Mouse (Mus musculus): ENCODE measurements around the gene Ppp2r2d. TPM values are rescaled to one million over a fixed set of nuclear protein-coding genes. Genes with fewer than 3 reads are reported as not detected.
A peak's percentile ranks its signal among the peaks of the same experiment; 100 is the strongest.

Ppp2r2d gene
- polyA plus RNA-seq, 1 experiment from 2014 or later, result 76.1 TPM

GRCm38 (mm10) chr7:138867286-138867685, 21.4 kb downstream of the Ppp2r2d start:
- no peak overlapping the region for H3K9ac ChIP-seq (replicated peaks)
- peaks cover 50% of the 10 kb centered on the region for H3K36me3 ChIP-seq
- no peak for ATAC-seq
- H3K4me2 ChIP-seq (replicated peaks), result no peak overlapping the region
- 88% methylated on average over 6 of the region's 6 CpGs for WGBS
- no peak overlapping the region for H3K4me3 ChIP-seq (replicated peaks)
- no peaks in the 10 kb centered on the region for H3K4me1 ChIP-seq (replicated peaks)
- no peaks in the 10 kb centered on the region for H3K27me3 ChIP-seq
- H3K27ac ChIP-seq, result no peak overlapping the region
- H3K9me3 ChIP-seq, result no peaks in the 10 kb centered on the region

- ATAC-seq, result no peak
- H3K36me3 ChIP-seq, result peaks cover 61% of the 10 kb centered on the region
- WGBS, result 88% methylated on average over 4 of the region's 4 CpGs
These were observed 22.4 kb downstream of the Ppp2r2d start for GRCm38 (mm10) chr7:138868316-138868715.

GRCm38 (mm10) chr7:138872956-138873355, 27.1 kb downstream of the Ppp2r2d start:
- WGBS, result 94% methylated on average over 3 of the region's 3 CpGs
- no peaks in the 10 kb centered on the region for H3K27me3 ChIP-seq
- no peaks in the 10 kb centered on the region for H3K9me3 ChIP-seq
- no peak overlapping the region for H3K27ac ChIP-seq
- no peak overlapping the region for H3K4me3 ChIP-seq (replicated peaks)
- no peak overlapping the region for H3K9ac ChIP-seq (replicated peaks)
- peaks cover 96% of the 10 kb centered on the region for H3K36me3 ChIP-seq
- H3K4me1 ChIP-seq (replicated peaks), result no peaks in the 10 kb centered on the region
- H3K4me2 ChIP-seq (replicated peaks), result no peak overlapping the region
- no peak for ATAC-seq

More at GRCm38 (mm10) chr7:138868316-138868715, 22.4 kb downstream of the Ppp2r2d start:
- H3K9me3 ChIP-seq, result no peaks in the 10 kb centered on the region
- no peaks in the 10 kb centered on the region for H3K4me1 ChIP-seq (replicated peaks)
- no peak overlapping the region for H3K27ac ChIP-seq
- no peaks in the 10 kb centered on the region for H3K27me3 ChIP-seq
- no peak overlapping the region for H3K4me3 ChIP-seq (replicated peaks)
- no peak overlapping the region for H3K4me2 ChIP-seq (replicated peaks)
- no peak overlapping the region for H3K9ac ChIP-seq (replicated peaks)

GRCm38 (mm10) chr7:138875031-138875430, 29.2 kb downstream of the Ppp2r2d start:
- no peaks in the 10 kb centered on the region for H3K9me3 ChIP-seq
- H3K9ac ChIP-seq (replicated peaks), result no peak overlapping the region
- H3K4me1 ChIP-seq (replicated peaks), result no peaks in the 10 kb centered on the region
- ATAC-seq, result no peak
- no peak overlapping the region for H3K4me3 ChIP-seq (replicated peaks)
- H3K36me3 ChIP-seq, result peaks cover 99% of the 10 kb centered on the region
- no peak overlapping the region for H3K4me2 ChIP-seq (replicated peaks)
- no peak overlapping the region for H3K27ac ChIP-seq
- WGBS, result 91% methylated on average over 3 of the region's 3 CpGs
- no peaks in the 10 kb centered on the region for H3K27me3 ChIP-seq

GRCm38 (mm10) chr7:138883724-138884123, 37.8 kb downstream of the Ppp2r2d start:
- no peak overlapping the region for H3K9ac ChIP-seq (replicated peaks)
- no peak overlapping the region for H3K4me3 ChIP-seq (replicated peaks)
- no peaks in the 10 kb centered on the region for H3K9me3 ChIP-seq
- no peaks in the 10 kb centered on the region for H3K27me3 ChIP-seq
- WGBS, result 94% methylated on average over 3 of the region's 3 CpGs
- no peak overlapping the region for H3K27ac ChIP-seq
- no peak for ATAC-seq
- H3K4me2 ChIP-seq (replicated peaks), result no peak overlapping the region
- peaks cover 70% of the 10 kb centered on the region for H3K36me3 ChIP-seq
- no peaks in the 10 kb centered on the region for H3K4me1 ChIP-seq (replicated peaks)

GRCm38 (mm10) chr7:138885365-138886289, 39.7 kb downstream of the Ppp2r2d start:
- ATAC-seq, result no peak
- Histone ChIP-seq H3K27me3 (no peaks in the 10 kb centered on the region), H3K4me3 (replicated peaks) (no peak overlapping the region), H3K4me1 (replicated peaks) (no peaks in the 10 kb centered on the region), H3K27ac (no peak overlapping the region), H3K9me3 (no peaks in the 10 kb centered on the region), H3K4me2 (replicated peaks) (no peak overlapping the region), H3K36me3 (peaks cover 51% of the 10 kb centered on the region), H3K9ac (replicated peaks) (no peak overlapping the region)
- 91% methylated on average over 12 of the region's 13 CpGs for WGBS

GRCm38 (mm10) chr7:138898122-138898521, 52.2 kb downstream of the Ppp2r2d start:
- no peaks in the 10 kb centered on the region for H3K27me3 ChIP-seq
- H3K9ac ChIP-seq (replicated peaks), result no peak overlapping the region
- peaks cover 28% of the 10 kb centered on the region for H3K36me3 ChIP-seq
- ATAC-seq, result no peak
- H3K27ac ChIP-seq, result no peak overlapping the region
- no peak overlapping the region for H3K4me3 ChIP-seq (replicated peaks)
- WGBS, result 73% methylated on average over 2 of the region's 2 CpGs
- no peak overlapping the region for H3K4me2 ChIP-seq (replicated peaks)
- H3K9me3 ChIP-seq, result no peaks in the 10 kb centered on the region
- no peaks in the 10 kb centered on the region for H3K4me1 ChIP-seq (replicated peaks)

- Histone ChIP-seq H3K9ac (replicated peaks) (no peak overlapping the region), H3K4me3 (replicated peaks) (no peak overlapping the region), H3K4me2 (replicated peaks) (no peak overlapping the region), H3K36me3 (peaks cover 24% of the 10 kb centered on the region), H3K27me3 (no peaks in the 10 kb centered on the region), H3K9me3 (no peaks in the 10 kb centered on the region), H3K27ac (no peak overlapping the region), H3K4me1 (replicated peaks) (no peaks in the 10 kb centered on the region)
- 82% methylated on average over 4 of the region's 4 CpGs for WGBS
- no peak for ATAC-seq
These were observed 52.9 kb downstream of the Ppp2r2d start for GRCm38 (mm10) chr7:138898743-138899142.

- no peaks in the 10 kb centered on the region for H3K36me3 ChIP-seq
- no peaks in the 10 kb centered on the region for H3K9me3 ChIP-seq
- no peak overlapping the region for H3K9ac ChIP-seq (replicated peaks)
- H3K4me3 ChIP-seq (replicated peaks), result no peak overlapping the region
- peaks cover 25% of the 10 kb centered on the region for H3K4me1 ChIP-seq (replicated peaks)
- H3K27ac ChIP-seq, result no peak overlapping the region
- WGBS, result 87% methylated on average over 7 of the region's 7 CpGs
- no peak for ATAC-seq
- H3K4me2 ChIP-seq (replicated peaks), result no peak overlapping the region
- H3K27me3 ChIP-seq, result no peaks in the 10 kb centered on the region
These were observed 58.1 kb downstream of the Ppp2r2d start for GRCm38 (mm10) chr7:138903886-138904435.

- WGBS, result 78% methylated on average over 1 of the region's 1 CpGs
- Histone ChIP-seq H3K9me3 (no peaks in the 10 kb centered on the region), H3K4me1 (replicated peaks) (peaks cover 33% of the 10 kb centered on the region), H3K9ac (replicated peaks) (no peak overlapping the region), H3K27me3 (peaks cover 8% of the 10 kb centered on the region), H3K4me3 (replicated peaks) (no peak overlapping the region), H3K27ac (no peak overlapping the region), H3K36me3 (no peaks in the 10 kb centered on the region), H3K4me2 (replicated peaks) (peak overlapping the region; percentile 34)
- ATAC-seq, result no peak
These were observed 60.6 kb downstream of the Ppp2r2d start for GRCm38 (mm10) chr7:138906441-138906840.

GRCm38 (mm10) chr7:138907043-138907442, 61.2 kb downstream of the Ppp2r2d start:
- H3K4me1 ChIP-seq (replicated peaks), result peaks cover 33% of the 10 kb centered on the region
- ATAC-seq, result no peak
- H3K4me3 ChIP-seq (replicated peaks), result no peak overlapping the region
- no peak overlapping the region for H3K27ac ChIP-seq
- H3K9ac ChIP-seq (replicated peaks), result 0 out of 2 replicates have a peak overlapping the region, but pooled peaks have one; percentile 20
- peaks cover 13% of the 10 kb centered on the region for H3K27me3 ChIP-seq
- peak overlapping the region; percentile 34 for H3K4me2 ChIP-seq (replicated peaks)
- H3K36me3 ChIP-seq, result no peaks in the 10 kb centered on the region
- H3K9me3 ChIP-seq, result no peaks in the 10 kb centered on the region
- 9% methylated on average over 7 of the region's 7 CpGs for WGBS

- Histone ChIP-seq H3K4me3 (replicated peaks) (no peak overlapping the region), H3K9me3 (no peaks in the 10 kb centered on the region), H3K4me1 (replicated peaks) (peaks cover 33% of the 10 kb centered on the region), H3K9ac (replicated peaks) (0 out of 2 replicates have a peak overlapping the region, but pooled peaks have one; percentile 16), H3K27ac (no peak overlapping the region), H3K4me2 (replicated peaks) (peak overlapping the region; percentile 79), H3K36me3 (no peaks in the 10 kb centered on the region), H3K27me3 (peaks cover 13% of the 10 kb centered on the region)
- ATAC-seq, result no peak
- 57% methylated on average over 5 of the region's 5 CpGs for WGBS
These were observed 62.1 kb downstream of the Ppp2r2d start for GRCm38 (mm10) chr7:138907976-138908375.

Data from midbrain, embryonic 13.5 days (tissue).